Mouse (Mus musculus) CH12.LX (cell line): ENCODE measurements around the gene Vsig10.

Source experiments
- CTCF ChIP-seq, 2 experiments: IDR thresholded peaks in 1 of 2; conservative IDR thresholded peaks in 1 of 2; 2 replicates each; pipeline ENCODE4 v1.5.1; 2011 to 2012; ENCODE audit warnings: low read depth in 2 of 2, low read length in 2 of 2, improper control_type of control experiment in 1 of 2, inconsistent platforms in 1 of 2, mild to moderate bottlenecking in 1 of 2, moderate library complexity in 1 of 2
- EP300 ChIP-seq: IDR thresholded peaks from 2 replicates; pipeline ENCODE4 v1.6.1; 2011; ENCODE audit warnings: low read length, improper control_type of control experiment
- MAZ ChIP-seq: IDR thresholded peaks from 2 replicates; pipeline ENCODE4 v1.6.1; 2012; ENCODE audit warnings: low read depth, mild to moderate bottlenecking, inconsistent platforms, low read length, improper control_type of control experiment, moderate library complexity
- MEF2A ChIP-seq: IDR thresholded peaks from 2 replicates; pipeline ENCODE4 v1.6.1; 2014; ENCODE audit warnings: low read depth, mild to moderate bottlenecking, inconsistent platforms, low read length, improper control_type of control experiment, borderline replicate concordance
- MXI1 ChIP-seq: IDR thresholded peaks from 2 replicates; pipeline ENCODE4 v1.6.1; 2011; ENCODE audit warnings: mild to moderate bottlenecking, low read depth, low read length, improper control_type of control experiment
- POLR2A ChIP-seq: IDR thresholded peaks from 2 replicates; pipeline ENCODE4 v1.6.1; 2011; ENCODE audit warnings: low read depth, mild to moderate bottlenecking, improper control_type of control experiment, low read length
- POLR2AphosphoS2 ChIP-seq: IDR thresholded peaks from 2 replicates; pipeline ENCODE4 v1.6.1; 2011; ENCODE audit warnings: low read depth, low read length, improper control_type of control experiment
- TBP ChIP-seq: conservative IDR thresholded peaks from 2 replicates; pipeline ENCODE4 v1.6.1; 2011; ENCODE audit warnings: low read depth, low read length, improper control_type of control experiment
- TCF12 ChIP-seq: IDR thresholded peaks from 2 replicates; pipeline ENCODE4 v1.6.1; 2014; ENCODE audit warnings: low read depth, mild to moderate bottlenecking, inconsistent platforms, low read length, improper control_type of control experiment
- UBTF ChIP-seq: IDR thresholded peaks from 2 replicates; pipeline ENCODE4 v1.6.1; 2012; ENCODE audit warnings: low read depth, mild to moderate bottlenecking, inconsistent platforms, low read length, improper control_type of control experiment, moderate library complexity
- USF1 ChIP-seq: IDR thresholded peaks from 2 replicates; pipeline ENCODE4 v1.6.1; 2014; ENCODE audit warnings: low read depth, mild to moderate bottlenecking, inconsistent platforms, low read length, improper control_type of control experiment

DNA sequence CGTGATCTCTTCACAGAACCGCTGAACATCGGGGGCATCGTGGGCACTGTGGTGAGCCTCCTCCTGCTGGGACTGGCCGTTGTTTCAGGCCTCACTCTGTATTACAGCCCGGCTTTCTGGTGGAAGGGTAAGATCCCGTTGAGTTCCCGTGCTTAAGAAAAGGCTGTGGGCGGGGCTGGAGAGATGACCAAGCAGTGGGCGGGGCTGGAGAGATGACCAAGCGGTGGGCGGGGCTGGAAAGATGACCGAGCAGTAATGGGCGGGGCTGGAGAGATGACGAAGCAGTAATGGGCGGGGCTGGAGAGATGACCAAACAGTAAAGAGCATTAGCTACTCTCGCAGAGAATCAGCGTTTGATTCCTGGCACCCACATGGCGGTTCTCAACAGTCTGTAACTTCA is 29.4 kb downstream of the Vsig10 start:
- TF ChIP-seq CTCF (conservative IDR thresholded peaks at IDR 0.05 in 1 of 2, IDR thresholded peaks at IDR 0.05 in 1 of 2; ENCODE audit: low read depth in 2 of 2, low read length in 2 of 2) (no peak), MXI1 (no peak), POLR2AphosphoS2 (no peak), EP300 (no peak), USF1 (no peak), UBTF (no peak), POLR2A (no peak), MEF2A (no peak), MAZ (no peak), TCF12 (no peak), TBP (no peak)
